Mouse (Mus musculus) stomach, embryonic 14.5 days (tissue): ENCODE data around the gene Dcaf11. TPM values are rescaled to one million over a fixed set of nuclear protein-coding genes. Genes with fewer than 3 reads are reported as not detected.
A peak's percentile ranks its signal among the peaks of the same experiment; 100 is the strongest.

Experiments
- ATAC-seq: fragments of 200-750 bp; cut with Nextera tagmentation; 2 replicates; pipeline ENCODE4 v1.8.0; 2017; ENCODE audit warnings: low read depth, moderate TSS enrichment; ENCODE audit not compliant: insufficient number of reproducible peaks, insufficient read depth, low FRiP score
- H3K27ac ChIP-seq: fragments of 300-500 bp; sonication (generic); 2 replicates; pipeline ENCODE4 v1.5.1; 2014; ENCODE audit warnings: mild to moderate bottlenecking, low read length, moderate library complexity, mixed read lengths
- H3K27me3 ChIP-seq: fragments of 300-500 bp; sonication (generic); 2 replicates; pipeline ENCODE4 v1.6.1; 2014; ENCODE audit warnings: low read length, control low read depth, mixed read lengths; ENCODE audit not compliant: control insufficient read depth, insufficient read depth
- H3K36me3 ChIP-seq: fragments of 300-500 bp; sonication (generic); 2 replicates; pipeline ENCODE4 v1.6.1; 2014; ENCODE audit warnings: mild to moderate bottlenecking, control low read depth, low read length, moderate library complexity, mixed read lengths; ENCODE audit not compliant: control insufficient read depth, insufficient read depth
- H3K4me1 ChIP-seq: fragments of 300-500 bp; sonication (generic); 2 replicates; pipeline ENCODE4 v1.6.1; 2014; ENCODE audit warnings: low read length, control low read depth, mixed read lengths; ENCODE audit not compliant: control insufficient read depth, insufficient read depth
- H3K4me2 ChIP-seq: fragments of 300-500 bp; sonication (generic); replicated peaks from 2 replicates; pipeline ENCODE4 v1.6.1; 2014; ENCODE audit warnings: low read depth, low read length, control low read depth
- H3K4me3 ChIP-seq: fragments of 300-500 bp; sonication (generic); 2 replicates; pipeline ENCODE4 v1.5.1; 2014; ENCODE audit warnings: low read depth, low read length, control low read depth
- H3K9ac ChIP-seq: fragments of 300-500 bp; sonication (generic); replicated peaks from 2 replicates; pipeline ENCODE4 v1.6.1; 2014; ENCODE audit warnings: low read depth, mild to moderate bottlenecking, control low read depth, low read length, moderate library complexity, mixed read lengths
- H3K9me3 ChIP-seq: fragments of 300-500 bp; sonication (generic); 2 replicates; pipeline ENCODE4 v1.6.1; 2016; ENCODE audit warnings: low read depth, low read length, control low read depth; ENCODE audit not compliant: control insufficient read depth
- WGBS: fragments of 180-500 bp; shearing (Covaris S2); extraction: QIAGEN DNeasy Blood & Tissue Kit; methylation state at CpG from one replicate; pipeline ENCODE4 v1.1.7; 2014; 5-methylcytosine and 5-hydroxymethylcytosine counted together
- polyA plus RNA-seq: library from polyadenylated mRNA; unstranded; fragments of >200 nt; fragmentation: Nextera tagmentation; extraction: Ambion mirVana; gene quantifications from 2 replicates; pipeline ENCODE4 v1.2.1, GENCODE M21; 2014

The Dcaf11 gene
- polyA plus RNA-seq, 1 experiment from 2014 or later, result 67.6 TPM

- Histone ChIP-seq H3K27ac (no peak overlapping the region), H3K27me3 (no peaks in the 10 kb centered on the region), H3K4me2 (no peak overlapping the region), H3K4me1 (peaks cover 10% of the 10 kb centered on the region; the same call in 1 of the 2 replicates), H3K9ac (no peak overlapping the region), H3K36me3 (peaks cover 44% of the 10 kb centered on the region), H3K9me3 (no peaks in the 10 kb centered on the region), H3K4me3 (no peak overlapping the region)
- ATAC-seq, result no peak
- WGBS, result 91% methylated on average over 16 of the region's 16 CpGs
These were observed 46.1 kb downstream of the Dcaf11 start for GRCm38 (mm10) chr14:55605743-55606459.

- H3K9me3 ChIP-seq, result no peaks in the 10 kb centered on the region
- H3K9ac ChIP-seq, result no peak overlapping the region
- no peak overlapping the region for H3K4me2 ChIP-seq
- H3K36me3 ChIP-seq, result peaks cover 23% of the 10 kb centered on the region
- no peaks in the 10 kb centered on the region for H3K27me3 ChIP-seq
- H3K4me1 ChIP-seq, result peaks cover 8% of the 10 kb centered on the region; the same call in 1 of the 2 replicates
- ATAC-seq, result no peak
- WGBS, result 94% methylated on average over 6 of the region's 6 CpGs
- no peak overlapping the region for H3K27ac ChIP-seq
- no peak overlapping the region for H3K4me3 ChIP-seq
These were observed 48.5 kb downstream of the Dcaf11 start for GRCm38 (mm10) chr14:55608339-55608738.

DNA sequence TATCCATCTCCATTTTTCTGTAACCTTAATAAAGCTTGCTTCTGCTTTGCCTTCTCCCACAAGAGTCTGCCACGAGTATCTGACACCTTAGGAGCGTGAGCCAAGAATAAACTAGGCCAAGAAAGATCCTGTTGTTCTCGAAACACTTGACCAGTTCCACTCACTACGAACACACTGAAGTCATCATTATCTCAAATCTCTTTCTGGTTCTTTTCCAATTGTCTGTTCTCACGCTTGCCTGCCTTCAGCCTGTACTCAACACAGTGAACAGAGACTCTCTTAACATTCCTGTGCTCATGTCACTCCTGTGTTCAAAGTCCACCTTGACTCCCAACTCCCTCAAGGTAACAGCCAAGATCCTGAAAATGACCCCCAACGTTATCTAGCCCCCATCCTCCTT is 53.5 kb downstream of the Dcaf11 start:
- H3K36me3 ChIP-seq, result peaks cover 1% of the 10 kb centered on the region; the same call in 1 of the 2 replicates
- H3K4me3 ChIP-seq, result no peak overlapping the region
- no peaks in the 10 kb centered on the region for H3K9me3 ChIP-seq
- H3K4me1 ChIP-seq, result no peaks in the 10 kb centered on the region
- WGBS, result 68% methylated on average over 6 of the region's 6 CpGs
- no peak overlapping the region for H3K9ac ChIP-seq
- no peaks in the 10 kb centered on the region for H3K27me3 ChIP-seq
- H3K4me2 ChIP-seq, result no peak overlapping the region
- no peak overlapping the region for H3K27ac ChIP-seq
- ATAC-seq, result no peak

- no peak for ATAC-seq
- H3K4me3 ChIP-seq, result no peak overlapping the region
- no peaks in the 10 kb centered on the region for H3K36me3 ChIP-seq
- WGBS, result 79% methylated on average over 7 of the region's 7 CpGs
- H3K4me1 ChIP-seq, result no peaks in the 10 kb centered on the region
- no peaks in the 10 kb centered on the region for H3K9me3 ChIP-seq
- no peaks in the 10 kb centered on the region for H3K27me3 ChIP-seq
- no peak overlapping the region for H3K4me2 ChIP-seq
- H3K9ac ChIP-seq, result no peak overlapping the region
- H3K27ac ChIP-seq, result no peak overlapping the region
These were observed 54.9 kb downstream of the Dcaf11 start for GRCm38 (mm10) chr14:55614565-55615178.

DNA sequence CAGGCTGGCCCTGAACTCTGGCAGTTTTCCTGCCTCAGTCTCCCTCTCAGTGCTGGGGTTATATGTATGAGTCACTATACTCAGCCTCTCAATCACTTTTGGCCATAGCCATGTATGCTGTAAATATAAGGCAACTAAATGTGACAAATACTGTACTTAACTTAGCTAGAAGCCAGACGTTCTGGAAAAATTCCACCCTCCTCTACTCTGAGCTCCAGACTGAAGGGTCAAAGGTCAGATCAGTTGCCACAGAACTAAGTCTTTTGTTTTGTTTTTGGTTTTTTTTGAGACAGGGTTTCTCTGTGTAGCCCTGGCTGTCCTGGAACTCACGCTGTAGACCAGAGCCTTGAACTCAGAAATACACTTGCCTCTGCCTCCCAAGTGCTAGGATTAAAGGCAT is 56.1 kb downstream of the Dcaf11 start:
- 48% methylated on average over 2 of the region's 2 CpGs for WGBS

DNA sequence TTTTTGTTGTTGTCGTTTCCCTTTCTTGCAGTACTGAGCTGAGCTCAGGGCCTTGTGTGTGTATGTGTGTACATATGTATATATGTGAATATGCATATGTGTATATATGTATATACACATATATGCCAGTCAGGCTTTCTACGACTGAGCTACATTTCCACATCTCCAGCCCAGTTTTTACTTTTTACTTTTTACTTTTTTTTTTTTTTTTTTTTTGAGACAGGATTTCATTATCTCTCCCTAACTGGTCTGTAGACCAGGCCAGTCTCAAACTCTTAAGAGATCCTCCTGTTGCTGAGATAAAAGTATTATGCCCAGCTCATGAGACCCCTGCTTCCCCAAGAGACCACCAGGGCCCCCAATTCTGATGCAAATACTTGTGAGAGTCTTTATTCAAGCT is 57.0 kb downstream of the Dcaf11 start:
- H3K4me1 ChIP-seq, result no peaks in the 10 kb centered on the region
- H3K4me3 ChIP-seq, result no peak overlapping the region
- no peaks in the 10 kb centered on the region for H3K9me3 ChIP-seq
- H3K4me2 ChIP-seq, result no peak overlapping the region
- no peaks in the 10 kb centered on the region for H3K27me3 ChIP-seq
- no peak overlapping the region for H3K9ac ChIP-seq
- 79% methylated on average over 2 of the region's 2 CpGs for WGBS
- no peak for ATAC-seq
- H3K27ac ChIP-seq, result no peak overlapping the region
- H3K36me3 ChIP-seq, result no peaks in the 10 kb centered on the region

More for the DNA sequence above, 56.1 kb downstream of the Dcaf11 start:
- H3K4me1 ChIP-seq, result no peaks in the 10 kb centered on the region
- H3K9ac ChIP-seq, result no peak overlapping the region
- no peaks in the 10 kb centered on the region for H3K9me3 ChIP-seq
- ATAC-seq, result no peak
- H3K36me3 ChIP-seq, result no peaks in the 10 kb centered on the region
- H3K27me3 ChIP-seq, result no peaks in the 10 kb centered on the region
- no peak overlapping the region for H3K4me3 ChIP-seq
- H3K27ac ChIP-seq, result no peak overlapping the region
- no peak overlapping the region for H3K4me2 ChIP-seq

GRCm38 (mm10) chr14:55617822-55618221 is 58.0 kb downstream of the Dcaf11 start, which contains the start of gene Rec8:
Gene Rec8, plus strand, starts transcription at chr14:55618037.
- no peaks in the 10 kb centered on the region for H3K27me3 ChIP-seq
- 23% methylated on average over 21 of the region's 21 CpGs for WGBS
- peak within 1 kb of the TSS; percentile 39 for H3K4me2 ChIP-seq
- no peaks in the 10 kb centered on the region for H3K4me1 ChIP-seq
- ATAC-seq, result peak; percentile 88
- no peak within 1 kb of the TSS for H3K27ac ChIP-seq
- peak within 1 kb of the TSS; percentile 24 for H3K4me3 ChIP-seq
- H3K36me3 ChIP-seq, result no peaks in the 10 kb centered on the region; the same call in 1 of the 2 replicates
- H3K9ac ChIP-seq, result 0 out of 2 replicates have a peak within 1 kb of the TSS, but pooled peaks have one; percentile 18
- H3K9me3 ChIP-seq, result no peaks in the 10 kb centered on the region

- 36% methylated on average over 22 of the region's 22 CpGs for WGBS
- Histone ChIP-seq H3K27me3 (no peaks in the 10 kb centered on the region), H3K9me3 (no peaks in the 10 kb centered on the region), H3K4me2 (peak overlapping the region; percentile 39), H3K4me3 (peak overlapping the region; percentile 24), H3K36me3 (no peaks in the 10 kb centered on the region; the same call in 1 of the 2 replicates), H3K9ac (0 out of 2 replicates have a peak overlapping the region, but pooled peaks have one; percentile 18), H3K27ac (no peak overlapping the region), H3K4me1 (no peaks in the 10 kb centered on the region)
- 0 out of 2 replicates have a peak, but pooled peaks have one; percentile 47 for ATAC-seq
These were observed 58.8 kb downstream of the Dcaf11 start for GRCm38 (mm10) chr14:55618486-55619195.
